Mouse (Mus musculus): ENCODE data around the gene 1700016D06Rik. TPM values are rescaled to one million over a fixed set of nuclear protein-coding genes. Genes with fewer than 3 reads are reported as not detected.

The 1700016D06Rik gene
- polyA plus RNA-seq, 1 experiment from 2014 or later = not detected

DNA sequence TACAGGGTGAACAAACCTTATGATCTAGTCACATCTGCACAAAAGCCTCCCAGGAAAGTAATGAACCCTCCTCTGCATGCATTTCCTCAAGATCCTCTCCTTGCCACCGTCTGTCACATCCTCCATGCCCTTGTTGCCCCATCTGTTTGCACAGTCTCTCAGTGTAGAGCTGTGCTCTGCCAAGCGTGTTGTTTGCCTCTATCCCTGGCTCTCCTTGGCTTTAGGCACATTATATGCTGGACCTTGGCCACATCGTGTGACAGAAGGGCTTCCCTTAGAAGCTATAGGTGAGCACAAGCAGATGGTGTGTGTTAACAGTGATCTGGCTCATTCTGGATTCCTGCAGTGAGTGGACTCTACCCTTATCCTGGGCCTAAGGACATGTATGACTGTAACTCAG is 38.9 kb downstream of the 1700016D06Rik start:
- 71% methylated on average over 3 of the region's 3 CpGs for WGBS
- ATAC-seq (ENCODE audit: insufficient read depth, low FRiP score) = no peak
- H3K9ac ChIP-seq (ENCODE audit: low read length) = no peak overlapping the region
- H3K27me3 ChIP-seq (ENCODE audit: control insufficient read depth, insufficient read depth, low read length) = no peaks in the 10 kb centered on the region
- H3K4me3 ChIP-seq (replicated peaks; ENCODE audit: low read length) = no peak overlapping the region
- H3K36me3 ChIP-seq (ENCODE audit: control insufficient read depth, insufficient read depth, low read length) = no peaks in the 10 kb centered on the region
- H3K4me1 ChIP-seq (ENCODE audit: control insufficient read depth, insufficient read depth, low read length) = no peaks in the 10 kb centered on the region
- H3K27ac ChIP-seq (ENCODE audit: low read length) = no peak overlapping the region
- H3K9me3 ChIP-seq (replicated peaks; ENCODE audit: control insufficient read depth, low read length) = no peaks in the 10 kb centered on the region
- H3K4me2 ChIP-seq (ENCODE audit: low read depth, low read length) = no peak overlapping the region

DNA sequence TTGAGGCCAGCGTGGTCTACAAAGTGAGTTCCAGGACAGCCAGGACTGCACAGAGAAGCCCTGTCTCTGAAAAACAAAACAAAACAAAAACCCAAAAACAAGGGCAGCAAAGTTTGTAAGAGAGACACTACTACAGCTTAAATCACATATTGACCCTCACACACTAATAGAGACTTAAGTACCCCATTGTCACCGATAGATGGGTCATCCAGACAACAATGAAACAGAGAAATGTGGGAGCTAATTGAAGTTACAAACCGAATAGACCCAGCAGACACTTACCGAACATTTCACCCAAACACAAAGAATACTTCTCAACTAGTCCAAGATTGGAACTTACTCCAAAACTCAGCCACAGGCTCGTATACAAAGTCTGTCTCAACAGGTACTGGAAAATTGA is 50.8 kb downstream of the 1700016D06Rik start:
- ATAC-seq (ENCODE audit: insufficient read depth, low FRiP score) = no peak
- no peaks in the 10 kb centered on the region for H3K4me1 ChIP-seq (ENCODE audit: control insufficient read depth, insufficient read depth, low read length)
- no peaks in the 10 kb centered on the region for H3K36me3 ChIP-seq (ENCODE audit: control insufficient read depth, insufficient read depth, low read length)
- H3K27me3 ChIP-seq (ENCODE audit: control insufficient read depth, insufficient read depth, low read length) = no peaks in the 10 kb centered on the region
- H3K4me2 ChIP-seq (ENCODE audit: low read depth, low read length) = no peak overlapping the region
- H3K4me3 ChIP-seq (replicated peaks; ENCODE audit: low read length) = no peak overlapping the region
- H3K9ac ChIP-seq (ENCODE audit: low read length) = no peak overlapping the region
- WGBS = 89% methylated on average over 5 of the region's 5 CpGs
- no peak overlapping the region for H3K27ac ChIP-seq (ENCODE audit: low read length)
- H3K9me3 ChIP-seq (replicated peaks; ENCODE audit: control insufficient read depth, low read length) = no peaks in the 10 kb centered on the region

- Histone ChIP-seq H3K4me3 (replicated peaks; ENCODE audit: low read length) (no peak overlapping the region), H3K36me3 (ENCODE audit: control insufficient read depth, insufficient read depth, low read length) (no peaks in the 10 kb centered on the region), H3K4me2 (ENCODE audit: low read depth, low read length) (no peak overlapping the region), H3K9ac (ENCODE audit: low read length) (no peak overlapping the region), H3K27ac (ENCODE audit: low read length) (no peak overlapping the region), H3K4me1 (ENCODE audit: control insufficient read depth, insufficient read depth, low read length) (no peaks in the 10 kb centered on the region), H3K27me3 (ENCODE audit: control insufficient read depth, insufficient read depth, low read length) (no peaks in the 10 kb centered on the region), H3K9me3 (replicated peaks; ENCODE audit: control insufficient read depth, low read length) (no peaks in the 10 kb centered on the region)
- ATAC-seq (ENCODE audit: insufficient read depth, low FRiP score) = no peak
- WGBS = 74% methylated on average over 2 of the region's 2 CpGs
Measured at GRCm38 (mm10) chr8:11643123-11643522, 57.7 kb downstream of the 1700016D06Rik start.

DNA sequence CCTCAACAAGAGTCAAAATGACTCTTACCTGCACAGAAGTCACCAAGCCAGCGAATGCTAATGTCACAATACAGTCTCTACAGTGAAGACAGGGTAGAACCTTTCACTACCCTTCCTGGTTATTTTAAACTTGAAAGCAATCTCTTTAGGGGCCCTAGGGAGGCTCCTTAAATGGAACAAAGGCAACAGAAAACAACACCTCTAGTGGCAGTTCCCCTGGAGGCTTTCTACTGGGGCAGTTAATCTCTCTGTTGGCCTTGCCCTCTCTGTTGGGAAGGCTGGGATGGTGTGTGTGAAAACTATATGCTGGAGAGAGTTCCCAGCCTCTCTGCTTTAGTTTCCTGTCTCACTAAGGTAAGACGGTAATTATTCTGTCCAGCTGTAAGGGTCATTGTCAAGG is 60.3 kb downstream of the 1700016D06Rik start:
- H3K4me1 ChIP-seq (ENCODE audit: control insufficient read depth, insufficient read depth, low read length) = no peaks in the 10 kb centered on the region; the same call in 1 of the 2 replicates
- no peaks in the 10 kb centered on the region for H3K9me3 ChIP-seq (replicated peaks; ENCODE audit: control insufficient read depth, low read length)
- H3K27me3 ChIP-seq (ENCODE audit: control insufficient read depth, insufficient read depth, low read length) = no peaks in the 10 kb centered on the region
- H3K4me3 ChIP-seq (replicated peaks; ENCODE audit: low read length) = no peak overlapping the region
- no peak overlapping the region for H3K27ac ChIP-seq (ENCODE audit: low read length)
- WGBS = 67% methylated on average over 2 of the region's 2 CpGs
- H3K36me3 ChIP-seq (ENCODE audit: control insufficient read depth, insufficient read depth, low read length) = no peaks in the 10 kb centered on the region
- ATAC-seq (ENCODE audit: insufficient read depth, low FRiP score) = no peak
- H3K9ac ChIP-seq (ENCODE audit: low read length) = no peak overlapping the region
- H3K4me2 ChIP-seq (ENCODE audit: low read depth, low read length) = no peak overlapping the region

GRCm38 (mm10) chr8:11637531-11637930 is 63.3 kb downstream of the 1700016D06Rik start:
- H3K9me3 ChIP-seq (replicated peaks; ENCODE audit: control insufficient read depth, low read length) = no peaks in the 10 kb centered on the region

GRCm38 (mm10) chr8:11636324-11637057 is 64.4 kb downstream of the 1700016D06Rik start:
- WGBS = 6% methylated on average over 30 of the region's 30 CpGs
- peak overlapping the region; percentile 66 for H3K9ac ChIP-seq (ENCODE audit: low read length)
- peak; percentile 60 for ATAC-seq (ENCODE audit: insufficient read depth, low FRiP score)
- no peaks in the 10 kb centered on the region for H3K9me3 ChIP-seq (replicated peaks; ENCODE audit: control insufficient read depth, low read length)
- no peaks in the 10 kb centered on the region for H3K27me3 ChIP-seq (ENCODE audit: control insufficient read depth, insufficient read depth, low read length)
- peak overlapping the region; percentile 76 for H3K4me2 ChIP-seq (ENCODE audit: low read depth, low read length)
- H3K27ac ChIP-seq (ENCODE audit: low read length) = peak overlapping the region; percentile 99
- peaks cover 22% of the 10 kb centered on the region for H3K4me1 ChIP-seq (ENCODE audit: control insufficient read depth, insufficient read depth, low read length)
- H3K4me3 ChIP-seq (replicated peaks; ENCODE audit: low read length) = peak overlapping the region; percentile 96
- peaks cover 4% of the 10 kb centered on the region; the same call in 1 of the 2 replicates for H3K36me3 ChIP-seq (ENCODE audit: control insufficient read depth, insufficient read depth, low read length)

More at GRCm38 (mm10) chr8:11637531-11637930, 63.3 kb downstream of the 1700016D06Rik start:
- H3K4me3 ChIP-seq (replicated peaks; ENCODE audit: low read length) = no peak overlapping the region
- no peak overlapping the region for H3K9ac ChIP-seq (ENCODE audit: low read length)
- H3K4me2 ChIP-seq (ENCODE audit: low read depth, low read length) = no peak overlapping the region
- no peaks in the 10 kb centered on the region for H3K27me3 ChIP-seq (ENCODE audit: control insufficient read depth, insufficient read depth, low read length)
- no peak overlapping the region for H3K27ac ChIP-seq (ENCODE audit: low read length)
- H3K4me1 ChIP-seq (ENCODE audit: control insufficient read depth, insufficient read depth, low read length) = peaks cover 19% of the 10 kb centered on the region
- ATAC-seq (ENCODE audit: insufficient read depth, low FRiP score) = no peak
- 89% methylated on average over 7 of the region's 7 CpGs for WGBS
- H3K36me3 ChIP-seq (ENCODE audit: control insufficient read depth, insufficient read depth, low read length) = no peaks in the 10 kb centered on the region

DNA sequence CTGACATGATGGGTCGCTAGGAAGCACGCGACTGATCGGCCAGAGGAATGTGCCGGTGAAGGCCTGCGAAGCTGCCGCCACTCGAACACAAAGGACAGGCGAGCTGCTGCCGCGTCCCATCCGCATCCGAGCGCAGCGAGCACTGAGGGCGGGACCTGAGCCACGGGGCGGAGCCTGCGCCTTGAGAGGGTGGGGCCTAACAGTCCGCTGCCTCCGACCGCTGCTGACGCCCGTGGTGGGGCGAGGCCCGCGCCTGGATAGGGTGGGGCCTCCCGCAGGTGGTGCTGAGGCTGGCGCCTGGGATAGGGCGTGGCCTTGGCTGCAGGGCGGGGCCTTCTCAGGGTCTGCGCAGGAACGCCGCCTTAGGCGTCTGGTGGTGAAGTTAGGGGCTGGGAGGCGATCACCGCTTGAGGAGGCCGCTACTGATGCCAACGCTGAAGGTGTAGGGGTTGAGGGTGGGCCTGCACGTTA is 65.2 kb downstream of the 1700016D06Rik start, which contains the start of gene Ankrd10:
TSS of gene Ankrd10 (minus strand) at position 147 of the 471 bp plus-strand sequence.
- H3K4me1 ChIP-seq (ENCODE audit: control insufficient read depth, insufficient read depth, low read length) = peaks cover 26% of the 10 kb centered on the region
- H3K4me3 ChIP-seq (replicated peaks; ENCODE audit: low read length) = peak within 1 kb of the TSS; percentile 96
- H3K4me2 ChIP-seq (ENCODE audit: low read depth, low read length) = peak within 1 kb of the TSS; percentile 93
- H3K27ac ChIP-seq (ENCODE audit: low read length) = peak within 1 kb of the TSS; percentile 99
- H3K36me3 ChIP-seq (ENCODE audit: control insufficient read depth, insufficient read depth, low read length) = peaks cover 8% of the 10 kb centered on the region; the same call in 1 of the 2 replicates
- H3K9ac ChIP-seq (ENCODE audit: low read length) = peak within 1 kb of the TSS; percentile 92
- no peaks in the 10 kb centered on the region for H3K9me3 ChIP-seq (replicated peaks; ENCODE audit: control insufficient read depth, low read length)
- H3K27me3 ChIP-seq (ENCODE audit: control insufficient read depth, insufficient read depth, low read length) = no peaks in the 10 kb centered on the region
- WGBS = under 1% methylated on average over 40 of the region's 40 CpGs
- ATAC-seq (ENCODE audit: insufficient read depth, low FRiP score) = peak; percentile 95

DNA sequence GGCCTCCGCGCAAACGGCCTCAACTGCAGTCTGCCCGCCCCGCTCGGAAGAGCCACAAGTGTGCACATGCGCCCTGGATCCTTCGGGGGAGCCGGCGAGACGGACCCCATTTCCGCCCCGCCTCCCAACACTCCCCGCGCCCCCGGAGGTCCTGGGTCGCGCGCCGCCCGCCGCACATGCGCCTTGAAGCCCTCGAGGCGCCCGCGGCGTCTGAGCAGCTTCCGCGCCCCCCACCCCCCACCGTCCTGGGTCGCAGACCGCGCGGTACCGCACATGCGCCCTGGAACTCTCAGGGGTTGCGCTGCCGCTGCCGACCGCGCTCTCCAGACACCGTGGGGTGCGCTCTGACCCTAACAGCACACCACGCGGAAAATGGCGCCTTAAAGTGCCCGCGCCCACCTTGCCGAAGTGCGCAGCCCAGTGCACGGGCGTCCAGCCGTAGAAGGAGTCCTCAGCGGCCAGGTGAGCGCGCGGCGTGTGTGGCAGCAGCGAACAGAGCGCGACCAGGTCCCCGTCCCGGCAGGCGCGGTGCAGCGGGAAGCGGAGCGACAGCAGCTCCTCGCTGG is 65.8 kb downstream of the 1700016D06Rik start:
- under 1% methylated on average over 70 of the region's 70 CpGs for WGBS
- H3K9ac ChIP-seq (ENCODE audit: low read length) = peak overlapping the region; percentile 92

More for the DNA sequence above, 65.8 kb downstream of the 1700016D06Rik start:
- H3K4me2 ChIP-seq (ENCODE audit: low read depth, low read length) = peak overlapping the region; percentile 93
- peaks cover 26% of the 10 kb centered on the region for H3K4me1 ChIP-seq (ENCODE audit: control insufficient read depth, insufficient read depth, low read length)
- peak overlapping the region; percentile 99 for H3K27ac ChIP-seq (ENCODE audit: low read length)
- H3K9me3 ChIP-seq (replicated peaks; ENCODE audit: control insufficient read depth, low read length) = no peaks in the 10 kb centered on the region
- no peaks in the 10 kb centered on the region for H3K27me3 ChIP-seq (ENCODE audit: control insufficient read depth, insufficient read depth, low read length)
- ATAC-seq (ENCODE audit: insufficient read depth, low FRiP score) = peak; percentile 82
- peaks cover 13% of the 10 kb centered on the region for H3K36me3 ChIP-seq (ENCODE audit: control insufficient read depth, insufficient read depth, low read length)
- peak overlapping the region; percentile 96 for H3K4me3 ChIP-seq (replicated peaks; ENCODE audit: low read length)

Measured in stomach, embryonic 16.5 days (tissue).